8 mouse cellular contexts compared by ENCODE assay signal in the genomic region with DNA sequence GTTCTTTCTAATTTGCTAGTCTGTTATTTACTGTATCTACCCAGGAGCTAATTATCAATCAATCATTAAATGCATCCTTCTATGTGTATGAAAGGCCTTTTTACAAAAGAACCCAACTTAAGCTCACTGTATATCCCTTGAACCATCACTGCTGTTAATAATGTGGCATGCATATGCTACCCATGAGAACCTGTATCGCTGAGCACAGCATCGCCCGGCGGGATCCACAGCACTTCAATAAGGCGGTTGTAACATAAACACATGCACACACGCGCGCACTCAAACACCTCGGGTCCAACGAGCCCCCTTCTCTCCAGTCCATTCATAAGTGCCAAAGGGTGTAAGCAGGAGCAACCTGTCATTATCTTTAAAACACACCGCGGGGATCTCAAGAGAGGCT. TPM values are rescaled to one million over a fixed set of nuclear protein-coding genes. Genes with fewer than 3 reads are reported as not detected.
DNase-seq lines count a peak whose midpoint lies in the region; ATAC-seq and TF ChIP-seq lines count a peak whose summit lies in the region.

No protein-coding gene starts in this region.

- no peaks in the 10 kb centered on the region for H3K79me2 ChIP-seq in liver, adult 2 months (ENCODE audit: control insufficient read depth, insufficient read depth, low read length)

- H3K4me3 ChIP-seq in liver, adult 2 months (ENCODE audit: insufficient read depth, low read depth, low read length): peak overlapping the region; percentile 3; the same call in 1 of the 2 replicates
- H3K4me3 ChIP-seq in stomach, embryonic 15.5 days (replicated peaks): peak overlapping the region; percentile 64

- no peak for ATAC-seq in stomach, embryonic 15.5 days (ENCODE audit: insufficient read depth, low FRiP score, low read depth)
- ATAC-seq in megakaryocyte, adult 5-6 weeks (ENCODE audit: poor library complexity, severe bottlenecking): no peak

- peaks cover 4% of the 10 kb centered on the region; the same call in 1 of the 2 replicates for H3K4me1 ChIP-seq in liver, adult 2 months (ENCODE audit: control insufficient read depth, insufficient read depth, low read length)
- 0 out of 2 replicates have a peak, but pooled peaks cover 4% of the 10 kb centered on the region for H3K4me1 ChIP-seq in stomach, embryonic 15.5 days

- no peak overlapping the region for H3K9ac ChIP-seq in liver, adult 2 months (ENCODE audit: low read depth, low read length)
- no peak overlapping the region for H3K9ac ChIP-seq in stomach, embryonic 15.5 days

- peak; percentile 13 for DNase-seq in kidney, postnatal 10 days
- DNase-seq in kidney, adult 8-10 months: no peak
- DNase-seq in cerebellum, postnatal 10 days: peak; percentile 55 to 66
- peak; percentile 14 to 16 for DNase-seq in frontal cortex, postnatal 10 days (ENCODE audit: low spot score in 2 of 2)
- DNase-seq in liver, adult 2 months (ENCODE audit: extremely low read depth, low read depth, low spot score): no peak
- no peak for DNase-seq in gastrocnemius, postnatal 36 days

- WGBS in liver, adult 2 months: 7% methylated on average over 12 of the region's 12 CpGs
- 4% methylated on average over 12 of the region's 12 CpGs for WGBS in stomach, embryonic 15.5 days

- intact Hi-C loops in gastrocnemius, postnatal 36 days (cut with DNase I): no loop called here

- TF ChIP-seq POLR2A in liver, adult 2 months (IDR thresholded peaks at IDR 0.05; ENCODE audit: extremely low read depth, insufficient read depth, low read length): no peak

- TF ChIP-seq CTCF in liver, adult 2 months (IDR thresholded peaks at IDR 0.05; ENCODE audit: low read depth, low read length): no peak

- no peaks in the 10 kb centered on the region for H3K36me3 ChIP-seq in liver, adult 2 months (ENCODE audit: control insufficient read depth, insufficient read depth, low read length)
- no peaks in the 10 kb centered on the region for H3K36me3 ChIP-seq in stomach, embryonic 15.5 days

- peak overlapping the region; percentile 91 for H3K4me2 ChIP-seq in stomach, embryonic 15.5 days

- H3K9me3 ChIP-seq in stomach, embryonic 15.5 days: no peaks in the 10 kb centered on the region

- H3K27me3 ChIP-seq in liver, adult 2 months (ENCODE audit: control insufficient read depth, insufficient read depth, low read length): peaks cover 5% of the 10 kb centered on the region; the same call in 1 of the 2 replicates
- no peaks in the 10 kb centered on the region for H3K27me3 ChIP-seq in stomach, embryonic 15.5 days (replicated peaks)

- no peak overlapping the region for H3K27ac ChIP-seq in liver, adult 2 months (replicated peaks; ENCODE audit: insufficient read depth, low read depth, low read length)
- no peak overlapping the region for H3K27ac ChIP-seq in stomach, embryonic 15.5 days

RNA-seq across cellular contexts. Expression of a gene that starts 0.8 kb away (rescaled TPM):
- 1.4 TPM in 2 replicates for total RNA-seq in liver, adult 2 months (2014; rRNA removed)
- polyA plus RNA-seq in liver, adult 2 months (2012; rRNA removed): 0.32 and 0.67 TPM in 2 replicates
- polyA plus RNA-seq in stomach, embryonic 15.5 days (2015; fragmentation: Nextera tagmentation; extraction: Ambion mirVana): 14.8 and 16.7 TPM in 2 replicates
- under 1 TPM; 0.37 to 0.64 TPM for total RNA-seq in gastrocnemius, postnatal 36 days (2021)
- not detected in 2 replicates for total RNA-seq in megakaryocyte, adult 5-6 weeks (2015)
- 0.18 TPM in 1 of 2 replicates, not detected in the other for total RNA-seq in megakaryocyte, adult 5-6 weeks (2017)

Comparison
In these comparisons a context has a peak if more than half of its experiments do, and no peak if none do; other contexts are left out.
1. DNase-seq: peak in kidney, postnatal 10 days (single experiment), cerebellum, postnatal 10 days (2 of 2) and frontal cortex, postnatal 10 days (2 of 2); none in kidney, adult 8-10 months (0 of 2), liver, adult 2 months (single experiment) and gastrocnemius, postnatal 36 days (0 of 2).